Mouse (Mus musculus): ENCODE data around the gene Tmem184b.

GRCm38 (mm10) chr15:79324373-79324772 is 79.0 kb downstream of the Tmem184b start:
- TF ChIP-seq POLR2A (IDR thresholded peaks at IDR 0.05; ENCODE audit: low read depth, low read length) (no peak), JUND (conservative IDR thresholded peaks at IDR 0.05; ENCODE audit: low read depth, low read length) (no peak), HCFC1 (IDR thresholded peaks at IDR 0.05; ENCODE audit: low read depth, low read length) (no peak), USF2 (conservative IDR thresholded peaks at IDR 0.05; ENCODE audit: low read depth, low read length) (no peak), MAX (IDR thresholded peaks at IDR 0.05; ENCODE audit: low read length) (no peak), ZNF384 (IDR thresholded peaks at IDR 0.05; ENCODE audit: low read depth, low read length) (no peak)
